Mouse (Mus musculus): ENCODE measurements around the gene Hsd11b1.

- TF ChIP-seq GATA1 (IDR thresholded peaks at IDR 0.05; ENCODE audit: low read length): no peak
- no peak for TF ChIP-seq TAL1 (IDR thresholded peaks at IDR 0.05; ENCODE audit: low read length)
Observed at GRCm38 (mm10) chr1:193272137-193272915, 8.5 kb upstream of the Hsd11b1 start.
